22 mouse cellular contexts compared by ENCODE assay signal in genomic region chr11:76614246-76614645, GRCm38 (mm10). TPM values are rescaled to one million over a fixed set of nuclear protein-coding genes. Genes with fewer than 3 reads are reported as not detected.
"Had no signal": no experiment of that assay in that cellular context is flagged by ENCODE, and none has a peak within 500 bp of the region (broad histone marks: within the 10 kb centered on the region; RNA-seq: fewer than 3 reads in every experiment).

No protein-coding gene starts in this region.

- DNase-seq: kidney, adult 2 months; kidney, postnatal 36 days; layer of hippocampus, postnatal 36 days; liver, embryonic 13.5 days; lung, adult 2 months; lung, postnatal 14 days; lung, postnatal 4 days; thymus, adult 18-20 months; thymus, postnatal 14 days; thymus, postnatal 4 days had no signal

- H3K9ac ChIP-seq: liver, embryonic 13.5 days; midbrain, embryonic 12.5 days; neural tube, embryonic 12.5 days; neural tube, embryonic 15.5 days had no signal

- H3K27me3 ChIP-seq: midbrain, embryonic 15.5 days; neural tube, embryonic 12.5 days; neural tube, embryonic 15.5 days had no signal

- H3K36me3 ChIP-seq: liver, embryonic 13.5 days; midbrain, embryonic 12.5 days; midbrain, embryonic 15.5 days; neural tube, embryonic 12.5 days; neural tube, embryonic 15.5 days had no signal

- H3K27ac ChIP-seq: kidney, postnatal 0 days; left cerebral cortex, adult 2 months; liver, embryonic 13.5 days; midbrain, embryonic 12.5 days; neural tube, embryonic 12.5 days had no signal

- H3K9me3 ChIP-seq: liver, embryonic 13.5 days; midbrain, embryonic 12.5 days; midbrain, embryonic 15.5 days; neural tube, embryonic 12.5 days; neural tube, embryonic 15.5 days had no signal

- H3K4me3 ChIP-seq: left cerebral cortex, adult 2 months; liver, embryonic 13.5 days; midbrain, embryonic 12.5 days; neural tube, embryonic 12.5 days; neural tube, embryonic 15.5 days had no signal

RNA-seq across cellular contexts. Expression of gene Bhlha9, which starts 58.0 kb away (rescaled TPM):
- polyA plus RNA-seq: kidney, adult 2 months; kidney, embryonic 14.5 days; liver, adult 2 months; liver, embryonic 13.5 days; liver, embryonic 16.5 days; lung, adult 2 months; midbrain, embryonic 12.5 days; small intestine, adult 2 months; spleen, adult 2 months; stomach, embryonic 16.5 days had no signal
